Mouse (Mus musculus): ENCODE measurements around the gene Plxna4. TPM values are rescaled to one million over a fixed set of nuclear protein-coding genes. Genes with fewer than 3 reads are reported as not detected.

Plxna4 gene
- total RNA-seq, 2 experiments from 2014 or later, result 115 to 134 TPM

- DNase-seq, result no peak
These were observed 429.6 kb downstream of the Plxna4 start for GRCm38 (mm10) chr6:32158347-32158746.

DNA sequence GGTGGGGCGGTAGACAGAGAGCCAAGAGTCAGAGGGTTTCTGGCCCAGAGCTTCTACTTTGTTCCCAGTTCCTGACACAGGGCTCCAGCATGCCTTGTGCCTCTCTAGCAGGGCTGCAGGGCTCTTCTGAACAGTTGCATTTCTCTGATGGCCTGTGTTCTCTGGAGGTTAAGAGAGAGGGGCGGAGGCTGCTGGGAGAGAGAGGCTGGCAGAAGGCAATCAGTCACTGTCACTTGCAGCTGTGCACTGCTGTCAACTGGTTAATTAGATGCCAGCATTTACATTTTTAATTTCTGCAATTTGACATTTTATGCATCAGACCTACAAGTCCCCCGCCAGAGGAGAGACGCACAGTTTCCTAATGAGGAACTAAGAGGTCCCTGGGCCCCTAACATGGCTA, 434.8 kb downstream of the Plxna4 start:
- DNase-seq, result no peak

GRCm38 (mm10) chr6:32150836-32151235, 437.2 kb downstream of the Plxna4 start:
- no peak for DNase-seq

- DNase-seq, result no peak
These were observed 443.2 kb downstream of the Plxna4 start for GRCm38 (mm10) chr6:32144771-32145170.

- no peak for DNase-seq
These were observed 448.5 kb downstream of the Plxna4 start for GRCm38 (mm10) chr6:32139537-32139936.

- no peak for DNase-seq
These were observed 461.1 kb downstream of the Plxna4 start for GRCm38 (mm10) chr6:32126914-32127313.

DNA sequence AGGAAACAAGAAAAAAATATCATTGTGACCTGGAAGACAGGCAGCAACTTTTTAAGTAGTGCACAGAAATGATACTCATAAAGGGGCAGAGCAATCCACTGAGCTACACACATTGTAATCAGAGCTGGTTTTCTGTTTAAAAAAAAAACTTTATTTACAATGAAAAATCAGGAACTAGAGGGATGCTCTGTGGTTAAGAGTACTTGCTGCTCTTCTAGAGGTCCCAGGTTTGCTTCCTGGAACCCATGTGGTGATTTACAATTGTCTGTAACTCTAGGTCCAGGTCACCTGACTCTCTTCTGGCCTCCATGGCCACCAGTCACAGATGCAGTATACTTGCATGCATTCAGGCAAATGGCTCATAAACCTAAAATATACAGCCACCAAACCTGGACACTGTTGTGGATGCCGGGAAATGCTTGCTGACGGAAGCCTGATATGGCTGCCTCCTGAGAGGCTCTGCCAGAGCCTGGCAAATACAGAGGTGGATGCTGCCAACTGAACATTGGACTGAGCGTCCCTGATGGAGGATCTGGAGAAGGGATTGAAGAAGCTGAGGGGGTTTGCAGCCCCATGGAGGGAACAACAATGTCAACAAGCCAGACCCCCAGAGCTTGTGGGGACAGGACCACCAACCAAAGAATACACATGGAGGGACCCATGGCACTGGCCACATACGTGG, 465.3 kb downstream of the Plxna4 start:
- DNase-seq, result no peak

DNA sequence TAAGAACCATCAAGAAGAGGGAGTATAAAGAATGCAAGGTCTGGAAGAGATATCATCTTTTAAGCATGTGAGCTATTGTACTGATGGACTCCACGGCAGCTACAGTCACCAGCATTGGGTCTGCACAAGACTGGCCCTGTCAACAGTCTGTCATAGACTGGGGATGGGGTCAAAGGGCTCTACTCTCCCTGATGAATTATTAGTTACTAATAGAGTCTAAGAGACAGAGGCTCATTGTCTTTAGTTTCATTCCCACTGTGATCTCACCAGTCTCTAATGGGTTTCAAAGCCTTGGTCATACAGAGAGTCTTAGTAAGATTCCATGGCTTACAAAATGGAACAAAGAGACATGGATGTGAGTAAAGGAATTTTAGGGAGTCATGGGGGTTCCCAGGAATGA, 467.1 kb downstream of the Plxna4 start:
- no peak for DNase-seq

- no peak for DNase-seq
These were observed 478.8 kb downstream of the Plxna4 start for GRCm38 (mm10) chr6:32109207-32109606.

- no peak for DNase-seq
These were observed 482.3 kb downstream of the Plxna4 start for GRCm38 (mm10) chr6:32105547-32106275.

Measured in layer of hippocampus, postnatal 36 days (tissue).